Mouse (Mus musculus) erythroid progenitor cell, adult 5-6 weeks (primary cell): ENCODE measurements around the gene Adcy3. TPM values are rescaled to one million over a fixed set of nuclear protein-coding genes. Genes with fewer than 3 reads are reported as not detected.

Experiments
- ATAC-seq: replicated peaks from 2 replicates; pipeline ENCODE4 v1.8.0; 2016; ENCODE audit warnings: moderate number of reproducible peaks, mild to moderate bottlenecking, moderate TSS enrichment, inconsistent platforms; ENCODE audit not compliant: poor library complexity, low FRiP score, severe bottlenecking
- total RNA-seq, 2 experiments: library from RNA; stranded (forward) in 1 of 2; stranded (reverse) in 1 of 2; fragments of 150-400 nt in 1 of 2; fragments of 186-747, 209-891 nt in 1 of 2; gene quantifications; 2 replicates each; pipeline versions ENCODE4 v1.2.3 to v1.2.4; 2015 to 2017; ENCODE audit warnings: low replicate concordance in 2 of 2

Adcy3 gene
- 1.3 and 4.7 TPM in 2 replicates for total RNA-seq (2015; ENCODE audit: low replicate concordance)
- total RNA-seq (2017; ENCODE audit: low replicate concordance) = 1.7 and 7.4 TPM in 2 replicates

DNA sequence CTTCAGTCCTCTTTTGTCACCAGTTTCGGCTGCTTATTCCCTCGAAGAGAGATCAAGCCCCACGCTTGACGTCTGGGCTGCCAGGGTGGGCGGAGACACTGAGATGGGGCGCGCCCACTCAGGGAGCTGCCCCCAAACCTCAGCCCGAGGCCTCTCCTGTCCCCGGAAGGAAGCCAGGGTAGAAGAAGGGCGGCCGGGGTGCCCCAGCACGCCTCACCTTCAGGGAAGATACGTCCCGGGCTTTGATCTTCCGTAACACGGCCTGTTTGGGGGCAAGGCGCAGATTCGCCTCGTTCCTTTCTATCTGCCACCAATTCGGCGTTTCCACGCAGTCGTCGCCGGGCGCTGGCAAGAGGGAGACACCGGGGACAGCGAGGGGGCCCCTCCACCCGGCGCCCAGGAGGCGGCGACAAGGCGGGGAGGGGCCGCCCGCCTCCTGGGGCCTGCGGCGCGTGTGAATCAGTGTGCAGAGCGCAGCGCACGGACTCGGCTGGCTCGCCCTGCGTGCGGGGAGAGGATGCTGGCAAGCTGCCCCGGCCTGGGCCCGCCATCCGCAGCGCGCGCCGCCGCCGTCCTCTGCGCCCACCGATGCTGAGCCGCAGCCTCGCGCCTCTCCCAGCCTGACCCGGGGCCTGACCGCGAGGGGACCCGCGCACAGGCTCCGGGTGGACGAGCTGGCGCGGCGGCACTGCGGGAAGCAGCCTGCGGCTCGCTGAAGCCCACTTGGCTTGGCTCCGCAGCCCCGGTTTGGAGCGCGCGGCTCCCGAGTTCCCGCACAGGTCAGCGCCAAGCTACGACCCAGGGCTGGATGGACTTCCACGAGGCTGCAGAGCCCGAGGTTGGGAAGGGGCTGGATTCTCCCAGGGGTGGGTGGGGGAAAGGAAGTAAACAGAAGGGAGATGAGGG, at the start of gene Adcy3:
TSS of gene Adcy3 (plus strand) at position 163 of the 906 bp plus-strand sequence.
- no peak for ATAC-seq

DNA sequence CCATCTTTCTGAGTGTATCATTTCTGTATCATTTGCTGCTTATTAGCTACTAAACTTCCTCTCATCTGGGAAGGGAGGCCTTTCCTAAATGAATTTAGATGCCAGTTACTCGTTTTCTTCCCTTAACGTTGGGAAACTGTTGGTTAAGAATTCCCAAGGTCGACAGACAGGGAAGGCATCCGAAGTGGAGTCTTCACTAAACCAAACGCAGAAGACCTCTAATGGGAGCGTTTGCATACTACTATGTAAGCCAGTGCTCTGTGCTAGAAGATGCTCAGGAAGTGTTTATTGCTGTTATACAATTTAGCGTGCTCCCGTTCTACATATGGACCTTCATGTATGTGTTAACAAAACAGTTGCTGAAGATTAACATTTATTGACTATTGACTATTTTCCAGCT, 49.5 kb upstream of the Adcy3 start:
- no peak for ATAC-seq

DNA sequence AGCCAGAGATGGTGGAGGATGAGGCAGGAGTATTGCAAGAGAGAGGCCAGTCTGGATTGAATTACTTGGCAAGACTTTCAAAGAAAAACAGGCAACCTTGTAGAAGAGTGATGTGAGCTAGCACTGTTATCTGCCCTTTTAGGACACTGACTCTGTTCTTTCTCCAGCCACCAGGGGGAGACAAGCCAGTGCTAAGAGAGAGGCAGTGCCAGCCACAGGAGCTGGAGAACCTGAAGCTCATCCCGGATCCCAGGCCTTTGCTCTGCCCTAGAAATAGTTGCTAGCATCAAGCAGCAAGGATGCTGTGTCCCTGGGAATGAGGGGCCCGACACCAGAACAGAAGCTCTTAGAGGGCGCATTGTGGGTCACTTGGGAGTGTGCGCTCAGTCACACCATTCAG, 25.5 kb upstream of the Adcy3 start:
- ATAC-seq = peak; percentile 67; the same call in 1 of the 2 replicates

DNA sequence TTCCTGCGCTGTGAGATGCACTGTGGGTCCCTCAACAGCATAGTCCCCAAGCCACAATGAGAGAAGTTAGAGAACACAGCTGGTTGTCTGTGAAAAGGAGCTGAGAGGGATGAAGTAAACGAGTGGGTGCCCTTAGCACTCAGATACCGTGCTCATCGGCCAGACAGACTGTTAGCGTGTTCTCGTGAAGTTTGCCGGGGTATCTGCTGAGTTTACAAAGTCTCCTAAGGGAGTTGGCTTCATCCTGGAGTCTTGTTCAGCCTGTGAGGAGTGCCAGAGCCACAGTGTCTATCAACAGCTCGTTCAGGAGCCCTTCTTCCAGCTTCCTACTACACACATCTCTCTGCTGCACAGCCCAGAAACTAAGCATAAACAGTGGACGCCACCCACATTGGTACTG, 16.8 kb upstream of the Adcy3 start:
- no peak for ATAC-seq

DNA sequence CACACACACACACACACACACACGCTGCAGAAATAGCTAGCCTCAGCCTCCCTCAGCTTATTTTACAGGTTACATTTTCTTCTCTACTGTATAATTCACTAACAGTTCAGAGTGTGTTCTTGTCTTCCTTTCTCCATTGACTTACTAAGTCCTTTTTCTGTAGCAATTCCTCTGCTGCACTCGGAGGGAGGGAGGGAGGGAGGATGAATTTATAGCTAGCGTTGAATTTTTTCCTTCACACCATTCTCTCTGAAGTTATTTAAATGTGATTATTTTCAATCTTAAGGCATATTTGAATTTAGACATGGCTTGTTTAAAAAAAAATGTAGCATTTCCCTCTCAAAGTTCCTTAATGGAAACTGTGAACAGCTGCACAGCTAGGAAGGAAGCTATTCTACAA, 15.8 kb upstream of the Adcy3 start:
- no peak for ATAC-seq

DNA sequence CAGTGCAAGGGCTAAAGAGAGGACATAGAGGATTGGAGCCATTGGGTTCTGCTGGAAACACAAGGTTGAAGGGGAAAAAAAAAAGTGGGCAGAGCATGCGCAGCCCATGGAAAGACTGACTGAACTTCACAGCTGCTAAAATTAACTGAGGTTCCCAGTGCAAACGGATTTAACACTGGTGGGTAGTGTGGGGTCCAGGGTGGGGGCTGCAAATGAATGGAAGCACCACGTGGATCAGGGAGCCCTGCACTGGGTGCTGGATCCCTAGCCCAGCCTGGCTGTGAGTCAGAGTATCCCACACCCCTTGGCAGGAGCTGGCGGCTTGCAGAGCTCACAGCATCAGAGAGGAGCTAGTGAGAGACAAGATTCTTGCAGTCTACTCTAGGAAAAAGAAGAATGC, 15.3 kb upstream of the Adcy3 start:
- ATAC-seq = no peak

DNA sequence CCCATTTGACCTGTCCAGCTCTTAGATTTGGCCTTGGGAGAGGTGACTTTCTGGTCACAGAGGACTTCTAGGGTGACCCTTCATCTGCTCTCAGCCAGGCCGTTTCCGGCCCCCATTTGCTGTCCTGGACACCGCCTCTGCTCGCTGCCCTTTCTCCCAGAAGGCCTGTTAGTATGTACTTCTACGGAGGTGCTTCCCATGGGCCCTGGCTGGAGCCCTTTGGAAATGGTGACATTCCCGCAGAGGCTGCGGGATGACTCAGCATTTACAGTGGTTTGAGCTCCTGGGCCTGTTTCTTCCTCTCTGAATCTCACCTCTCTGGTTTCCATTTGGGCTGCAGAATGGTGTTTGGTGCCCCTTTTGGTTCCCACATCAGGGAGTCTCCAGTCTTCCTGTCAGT, 5.6 kb upstream of the Adcy3 start:
- ATAC-seq = no peak

DNA sequence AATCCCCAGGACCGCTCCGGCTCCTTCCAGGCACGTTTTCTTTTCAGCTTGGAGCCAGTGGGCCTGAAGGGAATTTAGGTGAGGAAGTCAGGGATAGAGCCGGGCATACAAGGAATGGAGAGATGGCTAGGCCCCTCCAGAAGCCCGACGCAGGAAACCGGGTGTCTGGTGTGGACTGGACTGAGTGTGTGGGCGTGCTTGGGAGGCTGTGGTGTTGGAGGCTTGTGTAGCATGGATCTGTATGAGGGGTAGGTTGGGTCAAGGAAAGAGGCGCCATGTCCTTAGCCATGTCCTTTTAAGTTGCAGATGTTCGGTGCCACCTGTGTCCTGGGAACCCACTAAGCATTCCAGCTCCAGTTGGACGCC, 927 bp downstream of the Adcy3 start:
- no peak for ATAC-seq

DNA sequence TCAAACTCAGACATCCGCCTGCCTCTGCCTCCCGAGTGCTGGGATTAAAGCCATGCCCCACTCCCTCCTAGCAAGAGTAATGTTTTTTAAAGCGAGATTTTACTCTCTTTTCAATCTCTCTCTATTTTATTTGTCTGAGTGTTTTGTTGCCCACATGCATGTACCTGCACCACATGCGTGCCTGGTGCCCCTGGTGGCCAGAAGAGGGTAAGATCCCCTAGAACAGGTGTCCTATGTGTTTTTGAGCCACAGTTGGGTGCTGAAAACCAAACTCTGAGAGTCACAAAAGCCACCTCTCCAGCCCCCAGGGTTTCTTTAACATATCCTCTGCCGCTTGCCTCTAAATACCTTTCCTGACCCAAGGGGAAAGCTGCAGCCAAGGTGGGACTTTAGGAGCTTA, 10.3 kb downstream of the Adcy3 start:
- ATAC-seq = no peak

DNA sequence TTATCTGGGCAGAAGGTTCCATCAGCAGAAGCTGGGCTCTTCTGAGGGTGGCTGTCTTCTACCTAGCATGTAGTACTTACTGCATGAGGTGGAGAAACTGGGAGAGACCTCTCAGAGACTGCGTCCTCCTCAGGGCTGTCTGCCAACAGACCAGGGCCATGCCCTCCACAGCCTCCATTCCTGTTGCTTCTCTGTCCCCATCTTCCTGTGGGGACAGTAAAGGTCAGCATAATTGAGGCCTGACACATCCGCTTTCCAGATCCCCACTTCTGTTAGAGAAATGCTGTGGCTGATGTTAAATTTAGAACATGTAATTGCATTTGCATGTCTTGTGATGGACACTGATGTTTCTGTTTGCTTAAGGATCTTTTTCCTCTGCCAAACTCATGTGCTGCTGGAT, 18.0 kb downstream of the Adcy3 start:
- ATAC-seq = no peak

DNA sequence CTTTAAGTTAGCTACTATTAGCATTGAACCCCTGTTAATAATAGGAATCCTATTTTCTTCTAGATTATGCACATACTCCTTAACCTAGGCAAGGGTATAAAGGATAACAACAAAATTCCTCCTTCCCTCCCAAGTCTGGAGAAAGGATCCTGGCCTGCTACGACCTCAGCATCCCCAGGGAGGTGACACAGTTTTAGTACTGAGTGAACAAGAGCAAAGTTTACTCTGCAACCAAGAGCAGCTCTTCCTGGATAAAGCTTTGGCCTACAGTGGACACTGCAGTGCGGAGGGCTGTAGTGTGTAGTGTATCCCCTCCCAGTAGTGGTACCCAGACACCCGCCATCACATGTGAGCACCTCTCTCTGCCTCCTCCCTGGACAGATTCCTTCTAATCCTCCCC, 19.1 kb downstream of the Adcy3 start:
- ATAC-seq = no peak

DNA sequence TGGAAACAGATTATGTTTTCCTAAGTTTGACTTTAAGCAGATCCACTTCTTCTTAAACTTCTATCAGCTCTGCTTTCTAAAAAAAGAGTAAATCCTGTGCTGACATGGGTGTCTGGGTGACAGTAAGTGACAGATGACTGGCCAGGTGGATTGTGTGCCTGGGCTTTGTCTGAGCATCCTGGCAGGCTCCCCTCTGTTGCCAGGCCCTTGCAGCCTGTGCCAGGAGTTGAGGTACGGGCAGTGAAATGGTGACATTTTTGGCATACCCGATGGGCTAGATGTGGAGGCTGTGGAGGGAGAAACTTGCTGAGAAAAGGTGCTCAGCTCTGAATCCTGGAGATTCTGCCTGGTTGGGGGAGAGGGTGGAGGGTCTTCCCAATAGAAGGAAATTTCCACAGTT, 24.6 kb downstream of the Adcy3 start:
- no peak for ATAC-seq

DNA sequence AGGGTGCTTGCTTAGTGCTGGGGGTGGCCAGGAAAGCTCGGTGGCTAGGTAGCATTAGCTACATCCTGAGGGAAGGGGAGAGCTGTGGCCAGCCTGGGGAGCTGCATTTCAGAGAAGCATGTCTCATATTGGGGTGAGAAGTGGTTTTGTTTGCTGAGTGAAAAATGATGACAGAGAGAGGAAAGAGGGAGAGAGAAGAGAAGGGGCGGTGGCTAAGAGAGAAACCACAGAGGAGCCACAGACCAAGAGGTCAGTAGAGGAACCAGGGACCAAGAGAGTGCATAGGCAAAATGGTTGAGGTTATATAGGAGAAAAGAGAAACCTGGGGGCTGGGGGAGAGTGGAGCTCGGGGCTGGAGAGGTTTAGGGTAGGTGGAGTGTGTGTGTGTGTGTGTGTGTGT, 25.3 kb downstream of the Adcy3 start:
- no peak for ATAC-seq

DNA sequence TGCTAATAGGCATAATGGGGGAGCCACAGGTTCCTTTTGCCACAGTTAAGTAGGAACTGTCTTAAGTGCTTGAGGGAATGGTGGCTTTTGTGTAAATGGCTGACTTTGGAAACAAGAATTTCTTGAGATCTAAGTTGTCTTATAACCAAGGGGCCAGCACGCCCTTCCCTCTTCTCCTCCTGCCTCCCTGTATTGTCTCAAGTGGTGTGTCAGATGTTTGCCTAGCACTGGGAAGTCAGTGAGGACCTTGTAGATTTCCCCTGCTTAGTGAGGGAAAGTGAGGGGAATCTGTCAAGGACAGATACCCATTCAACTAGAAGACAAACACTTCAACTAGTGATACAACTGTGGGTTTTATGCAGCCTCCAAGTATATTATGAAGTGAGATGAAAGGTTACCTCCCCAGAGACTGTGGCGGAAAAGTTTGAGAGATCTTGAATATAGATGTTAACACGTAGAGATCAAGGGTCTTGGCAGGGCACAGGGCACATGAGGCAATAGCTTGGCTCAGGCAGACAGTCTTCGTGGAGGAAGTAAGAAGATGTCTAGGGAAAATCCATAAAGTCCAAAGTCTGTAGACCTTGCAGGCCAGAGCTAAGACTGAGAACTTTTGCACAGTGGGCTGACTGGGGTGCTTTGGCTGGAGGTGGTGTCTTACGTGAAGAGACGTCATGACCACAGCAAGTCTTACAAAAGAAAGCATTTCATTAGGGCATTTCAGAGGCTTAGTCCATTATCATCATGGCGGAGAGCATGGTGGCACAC, 26.1 kb downstream of the Adcy3 start:
- ATAC-seq = no peak

DNA sequence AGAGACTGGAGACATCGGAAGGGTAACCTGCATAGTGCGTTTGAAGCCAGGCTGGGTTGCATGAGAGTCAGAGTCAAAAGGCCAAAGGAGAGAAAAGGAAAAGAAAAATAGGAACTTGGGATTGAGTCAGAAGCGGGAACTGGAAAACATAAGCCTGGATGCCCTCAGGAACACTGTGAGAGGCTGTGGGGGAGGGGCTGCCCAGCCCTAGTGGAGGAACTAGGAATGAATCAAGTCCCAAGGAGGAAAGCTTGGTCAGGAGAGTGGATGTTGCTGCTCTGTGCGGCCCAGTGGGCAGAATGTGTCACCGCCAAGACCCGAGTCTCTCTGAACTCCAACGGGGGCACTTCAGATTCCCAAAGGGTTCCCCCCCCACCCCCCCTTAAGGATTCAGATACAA, 27.4 kb downstream of the Adcy3 start:
- no peak for ATAC-seq

DNA sequence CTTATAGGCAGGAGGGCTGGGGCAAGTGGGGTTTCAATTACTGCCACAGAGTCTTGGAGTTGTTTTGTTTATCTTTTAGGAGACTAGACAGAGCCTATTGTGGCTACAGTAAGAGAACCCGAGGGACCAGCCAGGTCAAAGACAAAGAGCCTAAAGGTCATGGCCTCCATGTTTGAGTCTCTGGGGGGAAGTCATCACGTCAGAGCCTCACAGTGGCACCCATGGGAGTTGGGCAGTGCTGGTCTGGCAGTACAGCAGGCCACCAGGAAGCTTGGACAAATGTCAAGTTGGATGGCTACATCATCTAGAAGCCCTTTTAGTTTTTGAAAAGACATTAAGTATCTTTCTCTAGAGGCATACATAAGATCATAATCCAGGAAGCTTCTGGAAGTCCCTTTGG, 30.0 kb downstream of the Adcy3 start:
- no peak for ATAC-seq

DNA sequence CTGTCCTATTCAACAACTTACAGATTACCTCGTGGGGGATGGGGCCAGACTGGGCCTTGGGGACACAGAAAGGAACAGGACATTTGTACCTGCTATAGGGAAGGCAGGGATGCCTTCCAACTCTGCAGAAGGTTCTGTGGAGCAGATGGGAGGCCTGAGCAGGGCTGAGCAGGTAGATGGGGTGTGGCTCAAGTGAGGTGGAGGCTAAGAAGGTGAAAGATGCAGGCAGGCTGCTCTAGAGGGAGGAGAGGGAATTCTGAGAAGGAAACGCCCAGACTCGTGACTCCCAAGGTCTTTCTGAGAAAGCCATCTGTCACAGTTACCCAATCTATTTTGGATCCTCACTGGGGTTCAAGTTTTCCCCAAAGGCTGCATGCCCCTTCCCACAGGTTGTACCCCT, 34.1 kb downstream of the Adcy3 start:
- no peak for ATAC-seq

DNA sequence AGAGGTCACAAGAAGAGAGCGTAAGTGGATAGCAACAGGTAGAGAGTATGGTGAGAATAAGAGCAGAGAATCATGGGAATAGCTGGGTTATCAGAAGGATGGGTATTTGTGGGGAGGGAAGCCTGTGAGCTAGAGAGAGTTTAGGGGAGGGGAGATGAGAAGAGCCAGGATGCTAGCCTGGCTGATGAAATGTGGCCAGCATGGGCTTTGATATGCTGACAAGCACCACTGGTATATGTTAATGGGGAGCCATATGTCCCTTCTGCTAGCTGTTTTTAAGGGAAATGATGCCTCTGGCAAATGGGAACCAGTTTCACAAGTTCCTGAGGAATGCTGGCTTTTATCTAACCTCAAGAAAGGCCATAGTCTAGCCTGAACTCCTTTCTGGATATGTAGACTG, 36.2 kb downstream of the Adcy3 start:
- no peak for ATAC-seq

DNA sequence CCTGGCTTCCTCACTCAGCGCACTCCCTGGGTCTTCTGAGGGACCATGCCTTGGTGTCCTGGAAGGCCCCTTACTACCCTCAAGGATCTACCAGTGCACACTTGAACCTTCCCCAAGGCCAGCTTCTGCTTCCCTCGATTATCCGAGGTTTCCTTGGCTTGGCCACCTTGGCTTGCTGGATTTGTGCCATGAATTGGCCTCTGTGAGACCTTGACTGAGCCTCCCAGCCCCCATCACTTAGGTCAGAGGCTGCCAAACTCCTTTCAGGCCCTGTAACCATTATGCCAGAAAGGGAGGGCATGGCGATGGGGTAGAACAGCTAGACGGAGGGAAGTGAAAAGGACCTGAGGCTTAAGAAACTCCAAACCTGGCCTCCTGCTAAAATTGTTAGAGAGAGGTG, 36.7 kb downstream of the Adcy3 start:
- ATAC-seq = no peak

DNA sequence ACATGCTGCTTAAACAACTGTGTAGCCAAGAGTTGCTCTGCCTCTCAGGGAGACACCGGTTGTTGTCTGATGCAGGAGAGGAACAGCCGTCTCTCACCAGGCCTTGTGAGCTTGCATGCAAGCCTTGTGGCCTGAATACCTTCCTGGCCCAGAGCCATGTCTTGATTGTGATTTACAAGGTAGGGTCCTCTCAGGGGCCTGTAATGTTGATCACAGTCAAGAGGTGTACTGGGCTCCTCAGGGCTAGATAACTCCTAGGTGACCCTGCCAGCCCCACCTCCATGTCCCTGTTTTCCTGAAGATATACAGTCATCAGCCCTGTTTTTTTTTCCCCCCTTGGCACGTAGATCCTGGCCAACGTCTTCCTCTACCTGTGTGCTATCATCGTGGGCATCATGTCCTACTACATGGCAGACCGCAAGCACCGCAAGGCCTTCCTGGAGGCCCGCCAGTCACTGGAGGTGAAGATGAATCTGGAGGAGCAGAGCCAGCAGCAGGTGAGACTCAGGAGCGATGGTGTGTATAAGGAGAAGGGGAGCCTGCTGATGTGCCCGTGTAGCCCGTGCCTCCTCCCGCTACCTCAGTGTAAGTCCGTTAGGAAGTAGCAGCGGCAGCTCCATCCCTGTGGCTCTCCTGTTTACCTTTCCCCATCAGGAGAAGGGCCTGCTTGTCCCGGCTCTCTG, 40.3 kb downstream of the Adcy3 start:
- ATAC-seq = no peak

DNA sequence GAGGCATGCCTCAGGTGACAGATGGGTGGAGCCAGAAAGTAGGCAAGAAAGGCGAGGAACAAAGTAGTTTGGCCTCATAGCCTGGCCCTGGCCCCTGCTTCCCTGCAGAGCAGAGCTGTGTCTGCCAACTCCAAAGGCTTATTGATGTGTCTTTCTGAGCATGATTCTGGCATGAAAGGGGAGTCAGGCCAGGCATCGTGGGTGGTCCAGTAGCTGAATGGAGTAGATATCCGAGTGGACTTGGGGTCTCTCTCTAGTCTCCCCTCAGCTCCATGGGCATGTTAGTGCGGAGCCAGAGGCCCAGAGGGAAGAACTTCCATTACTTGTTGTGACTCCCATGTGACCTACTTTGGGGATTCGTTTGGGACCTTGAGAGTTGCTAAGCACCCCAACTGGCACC, 45.9 kb downstream of the Adcy3 start:
- ATAC-seq = no peak
